Mouse (Mus musculus) kidney, embryonic 16.5 days (tissue): ENCODE data around the gene Nek10. TPM values are rescaled to one million over a fixed set of nuclear protein-coding genes. Genes with fewer than 3 reads are reported as not detected.
A peak's percentile ranks its signal among the peaks of the same experiment; 100 is the strongest.
"Not testable (repeated sequence)": the region's sequence is repeated elsewhere in the genome, so short reads cannot be mapped to it uniquely, and the experiment has no call there.

Experiments
- ATAC-seq: fragments of 200-750 bp; cut with Nextera tagmentation; 2 replicates; pipeline ENCODE4 v1.8.0; 2017; ENCODE audit warnings: moderate TSS enrichment; ENCODE audit not compliant: low FRiP score, low TSS enrichment
- H3K27ac ChIP-seq: fragments of 300-500 bp; sonication (generic); 2 replicates; pipeline ENCODE4 v1.5.1; 2014; ENCODE audit warnings: low read length
- H3K27me3 ChIP-seq: fragments of 300-500 bp; sonication (generic); 2 replicates; pipeline ENCODE4 v1.6.1; 2014; ENCODE audit warnings: low read length, control low read depth, mixed read lengths; ENCODE audit not compliant: insufficient read depth
- H3K36me3 ChIP-seq: fragments of 300-500 bp; sonication (generic); 2 replicates; pipeline ENCODE4 v1.6.1; 2014; ENCODE audit warnings: low read length, control low read depth, mixed read lengths; ENCODE audit not compliant: insufficient read depth
- H3K4me1 ChIP-seq: fragments of 300-500 bp; sonication (generic); 2 replicates; pipeline ENCODE4 v1.6.1; 2014; ENCODE audit warnings: low read length, control low read depth, mixed read lengths; ENCODE audit not compliant: insufficient read depth
- H3K4me2 ChIP-seq: fragments of 300-500 bp; sonication (generic); replicated peaks from 2 replicates; pipeline ENCODE4 v1.6.1; 2014; ENCODE audit warnings: low read depth, low read length
- H3K4me3 ChIP-seq: fragments of 300-500 bp; sonication (generic); 2 replicates; pipeline ENCODE4 v1.5.1; 2014; ENCODE audit warnings: mild to moderate bottlenecking, low read length
- H3K9ac ChIP-seq: fragments of 300-500 bp; sonication (generic); replicated peaks from 2 replicates; pipeline ENCODE4 v1.6.1; 2014; ENCODE audit warnings: low read length
- H3K9me3 ChIP-seq: fragments of 300-500 bp; sonication (generic); 2 replicates; pipeline ENCODE4 v1.6.1; 2016; ENCODE audit warnings: low read length, control low read depth
- WGBS: fragments of 180-500 bp; shearing (Covaris S2); extraction: QIAGEN DNeasy Blood & Tissue Kit; methylation state at CpG from one replicate; pipeline ENCODE4 v1.1.7; 2014; 5-methylcytosine and 5-hydroxymethylcytosine counted together
- polyA plus RNA-seq: library from polyadenylated mRNA; unstranded; fragments of >200 nt; fragmentation: Nextera tagmentation; extraction: Ambion mirVana; gene quantifications from 2 replicates; pipeline ENCODE4 v1.2.1, GENCODE M21; 2015

Nek10 gene
- polyA plus RNA-seq, 1 experiment from 2014 or later, result not detected

GRCm38 (mm10) chr14:15030626-15031025 is 227.4 kb downstream of the Nek10 start:
- H3K4me2 ChIP-seq, H3K4me3 ChIP-seq, H3K9ac ChIP-seq, H3K27ac ChIP-seq, H3K36me3 ChIP-seq, ATAC-seq, H3K9me3 ChIP-seq, H3K4me1 ChIP-seq, H3K27me3 ChIP-seq: not testable (repeated sequence)
- WGBS, result 89% methylated on average over 4 of the region's 4 CpGs

- not testable (repeated sequence) for H3K9me3 ChIP-seq, H3K4me2 ChIP-seq, H3K9ac ChIP-seq, H3K27me3 ChIP-seq, H3K4me1 ChIP-seq, H3K27ac ChIP-seq, H3K4me3 ChIP-seq, H3K36me3 ChIP-seq
- WGBS, result 71% methylated on average over 8 of the region's 8 CpGs
- peak; percentile 71; the same call in 1 of the 2 replicates for ATAC-seq
Observed at GRCm38 (mm10) chr14:15034638-15035037, 231.4 kb downstream of the Nek10 start.

- no peak for ATAC-seq
- H3K9ac ChIP-seq, result no peak overlapping the region
- no peak overlapping the region for H3K27ac ChIP-seq
- no peak overlapping the region for H3K4me3 ChIP-seq
- H3K4me1 ChIP-seq, result no peaks in the 10 kb centered on the region
- no peaks in the 10 kb centered on the region for H3K27me3 ChIP-seq
- no peaks in the 10 kb centered on the region for H3K9me3 ChIP-seq
- no peak overlapping the region for H3K4me2 ChIP-seq
- H3K36me3 ChIP-seq, result no peaks in the 10 kb centered on the region
- WGBS, result 58% methylated on average over 4 of the region's 4 CpGs
Observed at GRCm38 (mm10) chr14:15048186-15048585, 245.0 kb downstream of the Nek10 start.

- Histone ChIP-seq H3K9ac (no peak overlapping the region), H3K4me2 (no peak overlapping the region)
- WGBS, result 74% methylated on average over 2 of the region's 2 CpGs
Observed at GRCm38 (mm10) chr14:15061496-15061895, 258.3 kb downstream of the Nek10 start.

More at GRCm38 (mm10) chr14:15061496-15061895, 258.3 kb downstream of the Nek10 start:
- Histone ChIP-seq H3K4me3 (no peak overlapping the region), H3K36me3 (no peaks in the 10 kb centered on the region), H3K9me3 (no peaks in the 10 kb centered on the region), H3K27ac (no peak overlapping the region), H3K4me1 (no peaks in the 10 kb centered on the region), H3K27me3 (no peaks in the 10 kb centered on the region)
- ATAC-seq, result no peak

Other genes with a start within 250 kb of the Nek10 start
- gene Slc4a7, start 101.1 kb upstream of the Nek10 start, polyA plus RNA-seq, result 13.3 and 17.0 TPM in 2 replicates